Mouse (Mus musculus) cerebellum, adult 2 months (tissue): ENCODE results near the gene Tenm2. TPM values are rescaled to one million over a fixed set of nuclear protein-coding genes. Genes with fewer than 3 reads are reported as not detected.

Source experiments
- DNase-seq, 2 experiments: peaks; one replicate each; pipeline ENCODE4 v3.0.0; 2021
- H3K27ac ChIP-seq: fragments of 200-500 bp; 2 replicates; pipeline ENCODE4 v1.5.1; 2012; ENCODE audit warnings: low read length, control low read depth, inconsistent platforms; ENCODE audit not compliant: insufficient read depth
- H3K27me3 ChIP-seq: fragments of 200-500 bp; 2 replicates; pipeline ENCODE4 v1.6.1; 2012; ENCODE audit warnings: inconsistent platforms, mild to moderate bottlenecking, low read length, moderate library complexity; ENCODE audit not compliant: control insufficient read depth, insufficient read depth
- H3K4me1 ChIP-seq: fragments of 200-500 bp; 2 replicates; pipeline ENCODE4 v1.6.1; 2011; ENCODE audit warnings: low read length; ENCODE audit not compliant: control insufficient read depth, insufficient read depth
- H3K4me3 ChIP-seq: fragments of 200-500 bp; replicated peaks from 2 replicates; pipeline ENCODE3; 2011; ENCODE audit warnings: mild to moderate bottlenecking, low read depth, low read length, control low read depth; ENCODE audit not compliant: insufficient read depth
- CTCF ChIP-seq: fragments of 200-500 bp; IDR thresholded peaks from 2 replicates; pipeline ENCODE4 v1.5.1; 2011; ENCODE audit warnings: low read depth, mild to moderate bottlenecking, control low read depth, low read length, moderate library complexity, borderline replicate concordance; ENCODE audit not compliant: insufficient read depth
- POLR2A ChIP-seq: fragments of 200-500 bp; IDR thresholded peaks from 2 replicates; pipeline ENCODE4 v1.6.1; 2011; ENCODE audit warnings: low read length, control low read depth, borderline replicate concordance; ENCODE audit not compliant: insufficient read depth
- WGBS: fragments of 180-500 bp; shearing (Covaris S2); methylation state at CpG from one replicate; pipeline ENCODE4 v1.1.7; 2018; 5-methylcytosine and 5-hydroxymethylcytosine counted together
- polyA plus RNA-seq: library from polyadenylated mRNA; depleted of rRNA; stranded (reverse); fragments of >200 nt; gene quantifications from 2 replicates; pipeline ENCODE4 v1.2.3, GENCODE M21; 2012

The Tenm2 gene
- polyA plus RNA-seq, 1 experiment: 9.1 TPM

DNA sequence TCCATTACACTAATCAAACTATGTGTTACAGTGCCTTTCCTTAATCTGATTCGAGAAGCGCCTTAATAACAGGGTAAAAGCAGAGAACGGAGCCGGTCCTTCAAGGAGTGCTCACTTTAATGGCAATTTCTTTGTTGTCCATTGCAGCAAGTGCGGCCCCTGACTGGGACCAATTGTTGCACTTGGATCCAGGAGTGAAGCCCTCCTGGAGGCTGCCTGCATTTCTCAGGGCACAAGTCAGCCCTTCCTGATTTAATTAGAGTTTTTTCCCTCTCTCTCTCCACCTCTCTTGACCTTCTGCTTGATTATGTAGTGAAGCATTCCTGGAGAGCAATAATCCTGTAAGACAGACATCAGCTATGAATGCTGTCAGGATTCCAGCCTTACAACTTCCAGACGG lies 794.0 kb downstream of the Tenm2 start:
- Histone ChIP-seq H3K27ac (no peak overlapping the region), H3K4me1 (no peaks in the 10 kb centered on the region), H3K27me3 (no peaks in the 10 kb centered on the region), H3K4me3 (no peak overlapping the region)
- DNase-seq: no peak
- TF ChIP-seq CTCF (no peak), POLR2A (no peak)
- WGBS: 67% methylated on average over 6 of the region's 6 CpGs

GRCm38 (mm10) chr11:36436251-36436650 lies 799.5 kb downstream of the Tenm2 start:
- 80% methylated on average over 8 of the region's 8 CpGs for WGBS

GRCm38 (mm10) chr11:36428947-36429346 lies 806.8 kb downstream of the Tenm2 start:
- no peak for TF ChIP-seq CTCF
- TF ChIP-seq POLR2A: no peak
- Histone ChIP-seq H3K4me1 (no peaks in the 10 kb centered on the region), H3K27me3 (no peaks in the 10 kb centered on the region), H3K4me3 (no peak overlapping the region), H3K27ac (no peak overlapping the region)
- WGBS: 39% methylated on average over 5 of the region's 5 CpGs
- DNase-seq: peak in 1 of 2 experiments; percentile 11

More at GRCm38 (mm10) chr11:36436251-36436650, 799.5 kb downstream of the Tenm2 start:
- no peak overlapping the region for H3K4me3 ChIP-seq
- H3K27me3 ChIP-seq: no peaks in the 10 kb centered on the region
- H3K4me1 ChIP-seq: no peaks in the 10 kb centered on the region
- DNase-seq: no peak
- no peak overlapping the region for H3K27ac ChIP-seq
- TF ChIP-seq CTCF: no peak
- TF ChIP-seq POLR2A: no peak

DNA sequence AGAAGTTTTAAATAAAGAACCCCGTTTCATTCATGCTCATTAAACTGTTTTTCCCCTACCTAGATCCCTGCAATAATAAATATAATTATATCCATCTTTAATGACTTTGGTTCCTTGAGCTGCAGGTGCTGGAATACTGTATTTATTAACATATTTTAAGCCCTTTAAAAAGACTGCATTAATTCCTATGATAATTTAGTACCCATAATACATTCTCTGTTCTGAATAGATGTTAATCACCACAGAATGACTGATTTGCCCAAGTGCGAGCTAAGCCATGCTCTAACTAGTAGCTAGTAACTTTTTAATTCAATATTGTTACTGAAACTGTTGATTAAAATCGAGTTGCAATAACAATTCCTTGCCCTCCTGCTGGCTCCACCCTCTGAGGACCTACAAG lies 810.8 kb downstream of the Tenm2 start:
- 68% methylated on average over 3 of the region's 3 CpGs for WGBS
- Histone ChIP-seq H3K27me3 (no peaks in the 10 kb centered on the region), H3K4me3 (no peak overlapping the region), H3K27ac (no peak overlapping the region), H3K4me1 (no peaks in the 10 kb centered on the region)
- no peak for TF ChIP-seq CTCF
- no peak for TF ChIP-seq POLR2A
- DNase-seq: no peak

DNA sequence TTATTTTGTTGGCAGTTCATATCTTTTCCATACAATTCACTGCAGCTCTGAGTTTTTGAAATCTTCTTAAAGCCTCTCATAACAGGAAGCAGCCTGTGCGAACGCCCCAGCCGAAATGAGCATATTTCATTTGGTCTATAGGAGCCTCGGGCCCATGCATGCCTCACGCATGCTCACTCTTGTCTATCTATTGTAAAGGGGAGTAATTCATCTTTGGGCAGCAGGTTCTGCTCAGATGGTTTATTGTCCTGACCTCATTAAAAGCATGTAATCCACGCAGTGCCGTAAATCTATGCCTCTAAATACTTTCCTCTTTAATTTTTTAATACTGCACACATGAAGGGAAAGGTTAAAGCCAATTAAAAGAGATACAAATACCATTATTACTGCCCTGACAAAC lies 815.7 kb downstream of the Tenm2 start:
- Histone ChIP-seq H3K27ac (no peak overlapping the region), H3K4me1 (no peaks in the 10 kb centered on the region), H3K4me3 (no peak overlapping the region), H3K27me3 (no peaks in the 10 kb centered on the region)
- TF ChIP-seq CTCF (no peak), POLR2A (no peak)
- 94% methylated on average over 7 of the region's 7 CpGs for WGBS
- no peak for DNase-seq

DNA sequence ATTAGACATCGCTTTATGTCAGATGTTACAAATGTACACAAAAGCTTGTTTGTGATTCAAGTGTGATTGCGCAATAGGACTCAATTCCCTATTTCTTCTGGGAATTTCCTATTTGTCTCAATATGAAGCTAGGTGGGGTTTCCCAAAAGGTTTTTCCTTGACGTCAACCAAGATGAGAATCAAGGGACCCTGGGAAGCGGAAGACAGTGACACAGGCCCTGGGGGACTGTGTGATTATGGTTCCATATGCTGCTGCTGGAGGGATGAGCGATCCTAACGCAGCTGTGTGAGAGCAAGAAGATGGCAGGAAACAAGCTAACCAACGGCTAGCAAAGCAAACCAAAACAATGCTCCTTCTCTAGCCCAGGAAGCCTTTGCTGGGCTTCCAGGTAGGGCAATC lies 820.5 kb downstream of the Tenm2 start:
- H3K4me1 ChIP-seq: no peaks in the 10 kb centered on the region
- no peak for DNase-seq
- no peak overlapping the region for H3K27ac ChIP-seq
- H3K4me3 ChIP-seq: no peak overlapping the region
- H3K27me3 ChIP-seq: no peaks in the 10 kb centered on the region
- 71% methylated on average over 7 of the region's 7 CpGs for WGBS
- TF ChIP-seq CTCF: no peak

DNA sequence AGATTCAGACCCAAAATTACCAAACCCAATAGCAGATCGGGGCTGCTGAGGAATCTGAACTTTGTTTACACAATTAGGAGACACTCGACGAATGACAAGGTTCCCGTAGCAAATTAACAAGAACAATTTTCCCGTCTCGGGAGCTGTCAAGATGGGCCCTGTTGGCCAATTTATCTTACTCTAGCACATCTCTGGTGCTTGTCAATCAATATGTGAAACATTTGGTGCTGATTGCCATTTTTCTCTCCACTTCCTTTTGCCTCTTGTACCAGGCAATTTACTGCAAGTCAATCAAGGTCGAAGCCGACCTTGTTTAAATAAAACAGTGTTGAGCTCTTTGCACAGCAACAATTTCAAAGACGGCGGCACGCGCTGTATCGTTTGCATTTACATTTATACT lies 824.9 kb downstream of the Tenm2 start:
- H3K27me3 ChIP-seq: no peaks in the 10 kb centered on the region
- H3K4me1 ChIP-seq: no peaks in the 10 kb centered on the region
- H3K27ac ChIP-seq: no peak overlapping the region
- H3K4me3 ChIP-seq: no peak overlapping the region
- WGBS: 83% methylated on average over 13 of the region's 13 CpGs
- no peak for TF ChIP-seq POLR2A
- no peak for TF ChIP-seq CTCF
- DNase-seq: no peak

DNA sequence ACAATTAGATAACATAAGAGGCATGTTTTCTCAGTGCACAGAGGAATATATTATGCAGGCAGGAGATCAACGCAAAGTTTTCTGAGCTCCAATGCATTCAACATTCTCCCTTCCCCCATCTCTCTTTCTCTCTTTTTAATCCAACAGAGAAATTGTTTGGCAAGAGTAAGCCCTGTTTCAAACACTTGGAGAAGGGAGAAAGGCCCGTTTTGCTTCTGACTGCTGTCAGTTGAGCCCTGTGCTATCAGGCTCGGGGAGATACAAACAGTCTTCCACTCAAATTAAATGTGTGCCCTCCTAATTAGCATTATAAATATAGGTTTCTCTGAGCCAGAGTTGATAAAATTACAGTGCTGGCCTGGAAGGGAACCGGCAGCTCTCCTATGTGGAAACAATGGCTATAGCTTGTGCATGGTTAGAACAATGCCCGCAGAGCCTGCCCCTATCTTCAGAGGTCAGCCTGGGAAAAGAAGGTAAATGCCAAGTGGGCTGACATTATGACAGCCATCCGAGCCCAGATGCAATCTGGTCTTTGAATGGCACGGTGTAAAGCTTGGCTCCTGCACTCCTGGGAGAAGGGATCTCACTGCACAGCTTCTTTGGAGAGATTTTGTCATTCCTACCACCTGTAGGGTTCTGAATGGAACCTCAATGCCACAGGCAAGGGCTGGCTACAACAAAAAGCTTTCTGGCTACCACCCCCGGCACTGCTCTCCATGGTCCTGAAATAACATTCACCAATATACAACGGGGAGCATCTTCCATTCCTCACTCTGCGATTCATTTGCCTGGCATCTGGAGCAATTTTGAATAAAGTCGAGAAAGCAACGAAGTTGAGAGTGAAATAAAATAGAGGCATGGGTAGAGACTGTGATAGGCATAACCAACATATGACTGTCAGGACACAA lies 839.7 kb downstream of the Tenm2 start:
- Histone ChIP-seq H3K4me1 (no peaks in the 10 kb centered on the region), H3K27me3 (no peaks in the 10 kb centered on the region), H3K27ac (no peak overlapping the region), H3K4me3 (no peak overlapping the region)
- no peak for DNase-seq
- 55% methylated on average over 12 of the region's 12 CpGs for WGBS
- TF ChIP-seq CTCF (no peak), POLR2A (no peak)
